Mouse (Mus musculus) lung, postnatal 4 days (tissue): ENCODE measurements around the gene Samm50.
A peak's percentile ranks its signal among the peaks of the same experiment; 100 is the strongest.

Experiments
- DNase-seq, 2 experiments: peaks; one replicate each; pipeline ENCODE4 v3.0.0; 2021

The Samm50 gene

GRCm38 (mm10) chr15:84212031-84212755 is 20.2 kb downstream of the Samm50 start:
- DNase-seq: peak; percentile 80 to 87

- DNase-seq: no peak
Measured at GRCm38 (mm10) chr15:84212756-84213105, 20.7 kb downstream of the Samm50 start.

GRCm38 (mm10) chr15:84213162-84213739 is 21.2 kb downstream of the Samm50 start:
- no peak for DNase-seq

- no peak for DNase-seq
Measured at GRCm38 (mm10) chr15:84214476-84214875, 22.4 kb downstream of the Samm50 start.

DNA sequence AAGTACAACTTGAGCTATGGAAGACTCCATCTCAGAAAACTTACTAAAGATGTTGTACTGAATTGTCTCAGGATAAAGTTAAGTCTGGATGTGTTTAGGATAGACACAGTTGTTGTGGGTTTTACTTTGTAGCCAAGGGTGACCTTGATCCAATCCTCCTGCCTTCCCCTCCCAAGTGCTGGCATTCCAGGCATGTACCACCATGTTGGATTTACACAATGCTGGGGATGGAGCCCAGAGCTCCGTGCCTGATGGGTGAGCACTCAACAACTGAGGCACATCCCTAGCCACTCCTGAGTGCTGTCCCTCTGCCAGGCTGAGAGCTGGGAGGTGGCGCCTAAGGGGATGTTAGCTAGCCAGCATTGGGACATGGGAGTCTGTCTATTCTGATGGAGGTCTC is 23.2 kb downstream of the Samm50 start:
- no peak for DNase-seq

GRCm38 (mm10) chr15:84216026-84216425 is 24.0 kb downstream of the Samm50 start:
- DNase-seq: no peak

DNA sequence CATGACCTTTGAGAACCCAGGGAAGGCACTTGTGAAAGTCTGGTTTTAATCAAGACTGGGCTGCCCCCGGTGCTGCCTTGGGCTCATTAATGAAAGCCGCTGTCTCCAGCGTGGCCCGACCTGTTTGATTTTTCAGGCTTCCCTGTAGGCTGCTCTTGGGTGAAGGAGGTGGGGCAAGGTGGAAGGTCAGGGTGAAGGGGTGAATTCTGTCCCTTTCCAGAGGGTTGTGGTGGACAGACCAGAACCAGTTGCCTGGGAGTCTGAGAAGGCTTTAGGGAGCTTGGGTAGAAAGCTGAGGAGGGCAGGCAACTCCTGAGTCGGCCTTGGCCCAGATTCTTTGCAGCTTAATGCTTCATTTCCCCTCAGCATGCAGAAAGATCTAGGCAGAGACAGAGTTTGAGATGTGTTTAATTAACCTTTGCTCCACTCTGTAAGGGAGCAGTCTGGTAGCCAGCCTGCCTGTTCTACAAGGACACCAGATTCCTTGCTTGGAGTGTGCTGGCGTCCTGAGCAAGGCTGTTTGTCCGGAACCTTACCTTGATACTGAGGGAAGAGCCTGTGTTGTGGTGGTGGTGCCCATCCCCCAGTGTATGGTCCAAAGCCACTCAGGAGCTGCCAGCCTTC is 24.5 kb downstream of the Samm50 start:
- DNase-seq: no peak

GRCm38 (mm10) chr15:84217969-84218782 is 26.1 kb downstream of the Samm50 start:
- DNase-seq: no peak

DNA sequence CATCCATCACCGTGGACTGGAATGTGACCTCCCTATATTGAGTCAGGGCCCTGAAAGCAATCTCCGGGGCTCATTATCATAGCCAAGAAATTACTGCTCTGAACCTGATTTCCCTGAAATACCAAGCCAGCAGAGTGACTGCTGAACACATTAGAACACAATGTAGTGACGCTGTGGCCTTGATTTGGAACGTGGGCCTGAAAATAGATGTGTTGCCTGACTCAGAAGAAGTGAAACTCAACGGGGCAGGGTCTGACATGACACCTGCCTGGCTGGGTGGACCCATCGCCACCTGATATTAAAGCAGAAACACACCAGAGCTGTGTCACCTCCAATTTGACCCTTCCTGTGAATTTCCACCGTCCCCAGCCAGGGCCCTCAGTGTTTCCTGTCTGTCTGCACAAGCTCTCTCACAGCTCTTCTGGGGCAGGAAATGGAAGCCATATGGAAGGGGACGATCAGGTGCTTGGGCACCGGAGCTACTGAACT is 26.8 kb downstream of the Samm50 start:
- DNase-seq: peak; percentile 41 to 63

DNA sequence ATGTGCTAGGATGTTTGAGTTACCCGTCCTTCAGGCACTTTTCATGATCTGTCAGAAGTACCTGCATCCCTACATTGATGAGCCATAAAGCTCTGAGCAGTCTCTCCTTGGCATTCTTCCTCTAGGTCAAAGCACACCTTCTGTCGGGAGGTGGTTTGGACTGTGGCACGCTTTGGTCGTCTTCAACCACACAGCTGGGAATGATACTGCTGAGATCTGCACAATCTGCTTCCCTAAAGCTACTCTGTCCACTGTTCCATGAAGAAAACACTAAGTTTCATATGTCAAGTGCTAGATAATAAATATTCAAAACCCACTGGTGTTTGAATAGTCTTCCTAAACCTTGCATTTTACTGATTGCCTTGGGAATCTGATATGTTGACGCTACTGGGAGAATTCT is 29.5 kb downstream of the Samm50 start:
- DNase-seq: no peak

- DNase-seq: no peak
Measured at GRCm38 (mm10) chr15:84223423-84223822, 31.4 kb downstream of the Samm50 start.

GRCm38 (mm10) chr15:84224779-84225178 is 32.7 kb downstream of the Samm50 start:
- DNase-seq: no peak

GRCm38 (mm10) chr15:84226918-84227317 is 34.9 kb downstream of the Samm50 start:
- DNase-seq: no peak

DNA sequence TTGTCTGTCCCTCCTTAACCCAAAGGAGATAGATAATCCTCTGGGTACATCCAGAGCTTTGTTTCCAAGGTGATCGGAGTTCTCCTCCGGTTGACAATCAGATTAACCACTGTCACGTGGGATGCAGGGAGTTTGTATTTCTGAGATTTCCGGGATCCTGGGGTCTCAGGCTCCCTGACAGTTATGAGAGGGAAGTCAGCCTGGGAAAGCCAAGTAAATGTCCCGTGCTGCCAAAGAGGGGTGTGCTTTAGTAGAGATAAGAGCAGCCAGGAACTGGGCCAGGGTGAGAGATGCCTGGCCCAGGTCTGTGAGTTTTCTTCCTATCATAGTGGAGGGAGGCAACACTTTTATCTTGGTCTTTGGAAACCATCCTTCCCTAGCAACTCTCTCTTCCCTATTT is 38.6 kb downstream of the Samm50 start:
- DNase-seq: no peak

DNA sequence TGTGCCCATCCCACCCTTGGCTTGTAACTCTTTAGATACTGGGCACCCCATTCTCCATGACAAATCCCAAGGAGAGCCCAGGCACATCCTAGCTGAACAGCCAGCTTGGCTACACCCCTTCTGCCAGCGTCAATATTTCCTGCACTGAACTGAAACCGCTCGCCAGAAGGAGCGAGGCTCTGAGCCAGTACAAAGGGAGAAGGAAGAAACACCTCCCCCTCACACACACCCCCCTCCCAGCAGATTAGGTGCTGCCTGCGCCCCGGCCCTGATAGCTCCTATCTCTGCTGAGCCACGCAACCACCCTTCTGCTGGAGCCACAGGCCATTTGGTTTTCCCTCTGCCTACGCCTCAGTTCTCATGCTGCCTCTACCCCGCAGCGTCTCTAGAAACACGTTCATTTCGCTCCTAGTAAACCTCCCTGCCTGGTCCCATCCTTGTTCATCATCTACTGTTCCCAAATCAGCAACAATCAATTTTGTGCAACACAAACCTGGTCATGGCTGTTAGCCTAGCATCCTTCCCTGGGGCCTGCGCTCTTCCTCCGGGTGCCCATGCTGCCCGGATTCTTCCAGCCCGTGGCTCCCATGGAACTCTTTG is 39.2 kb downstream of the Samm50 start:
- peak; percentile 60 to 64 for DNase-seq

DNA sequence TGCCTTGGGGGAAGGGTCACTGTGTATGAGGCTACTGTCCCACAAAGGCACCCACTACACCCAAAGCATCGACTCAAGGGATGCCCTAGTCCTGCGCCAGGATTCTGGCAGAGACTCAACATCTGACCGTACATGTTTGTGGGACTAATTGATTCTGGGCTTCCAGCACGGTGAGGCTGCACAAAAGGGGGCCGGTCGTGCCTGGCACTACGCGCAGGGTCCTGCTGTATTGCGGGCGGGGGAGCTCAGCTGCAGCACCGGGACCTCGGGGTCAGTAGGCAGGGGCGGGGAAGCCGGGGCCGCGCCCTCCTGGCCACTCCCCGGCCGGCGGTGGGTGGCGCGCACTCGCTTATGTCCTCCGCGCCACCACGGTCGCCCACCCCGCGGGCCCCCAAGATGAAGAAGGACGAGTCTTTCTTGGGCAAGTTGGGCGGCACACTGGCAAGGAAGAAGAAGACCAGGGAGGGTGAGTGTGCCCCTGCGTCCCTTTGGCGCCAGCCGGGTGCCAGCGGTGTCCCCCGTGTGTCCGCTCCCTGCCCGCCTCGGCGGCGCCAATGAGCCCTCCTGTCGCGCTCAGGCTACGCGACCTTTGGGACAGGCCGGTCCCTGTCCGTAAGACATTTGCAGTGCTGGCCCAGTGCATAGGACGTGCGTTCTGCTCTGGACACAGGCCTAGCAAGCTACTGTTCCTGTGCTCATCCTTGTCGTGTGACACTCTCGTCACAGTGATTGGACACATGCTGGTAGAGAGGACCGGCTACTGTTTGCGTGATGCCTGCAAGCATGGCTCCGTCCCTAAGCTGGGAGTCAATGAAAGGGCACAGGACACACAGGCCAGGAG is 39.9 kb downstream of the Samm50 start, which contains the start of gene Parvb:
Gene Parvb (plus strand): TSS at position 323 of the 841 bp plus-strand sequence.
- peak; percentile 72 to 79 for DNase-seq

DNA sequence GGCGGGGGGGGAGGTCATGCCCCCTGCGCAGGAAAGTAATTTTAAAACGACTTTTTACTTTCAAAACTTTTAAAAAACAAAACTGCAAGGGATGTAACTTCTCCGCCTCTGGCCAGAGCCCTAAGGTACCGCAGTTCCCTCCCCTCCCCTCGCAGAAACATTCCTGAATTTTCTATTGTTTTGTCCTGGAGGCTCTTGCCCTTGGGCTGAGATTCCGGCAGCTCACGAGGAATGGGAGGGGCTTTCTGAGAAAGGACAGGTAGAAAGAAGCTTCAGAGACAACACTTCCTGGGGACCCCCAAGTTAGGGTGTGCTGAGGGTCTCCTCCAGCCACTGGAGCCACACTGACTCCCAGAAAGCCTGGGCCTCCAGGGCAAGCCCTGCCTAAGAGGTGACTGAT is 40.6 kb downstream of the Samm50 start:
- DNase-seq: no peak

DNA sequence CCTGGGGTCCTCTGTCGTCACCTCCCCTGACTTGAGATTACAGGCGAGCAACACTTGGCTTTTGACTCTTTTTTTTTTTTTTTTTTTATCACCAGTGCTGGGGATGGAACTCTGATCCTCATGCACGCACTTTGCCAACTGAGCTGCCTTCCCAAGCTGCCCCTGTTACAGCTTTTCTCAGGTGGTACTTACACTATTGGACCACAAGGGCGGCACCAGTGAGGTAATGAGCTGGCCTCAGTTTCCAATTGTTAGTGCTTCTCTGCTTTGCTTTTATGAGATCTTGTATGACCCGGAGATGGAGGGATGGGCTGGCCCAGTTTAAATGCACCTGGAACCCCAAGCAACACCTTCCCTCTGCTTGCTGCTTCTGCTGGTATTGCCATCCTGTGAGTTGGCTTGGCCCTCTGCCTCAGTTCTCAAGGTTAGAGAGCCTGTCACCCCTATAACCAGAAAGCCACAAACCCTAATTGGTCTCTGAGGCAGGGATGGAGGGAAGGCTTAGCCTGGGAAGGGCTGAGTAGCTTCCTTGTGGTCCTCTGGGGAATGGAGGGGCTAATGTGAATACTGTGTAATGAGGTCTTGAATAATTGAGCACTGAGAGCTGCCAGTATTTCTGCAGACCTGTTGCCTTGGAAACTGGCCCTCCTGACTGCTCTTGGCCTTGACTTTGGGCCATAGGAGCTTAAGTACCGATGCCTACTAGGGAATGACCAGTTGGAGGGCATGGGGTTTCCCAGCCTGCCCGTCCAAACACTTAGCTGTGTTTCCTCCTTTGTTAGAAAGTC is 42.9 kb downstream of the Samm50 start:
- no peak for DNase-seq

DNA sequence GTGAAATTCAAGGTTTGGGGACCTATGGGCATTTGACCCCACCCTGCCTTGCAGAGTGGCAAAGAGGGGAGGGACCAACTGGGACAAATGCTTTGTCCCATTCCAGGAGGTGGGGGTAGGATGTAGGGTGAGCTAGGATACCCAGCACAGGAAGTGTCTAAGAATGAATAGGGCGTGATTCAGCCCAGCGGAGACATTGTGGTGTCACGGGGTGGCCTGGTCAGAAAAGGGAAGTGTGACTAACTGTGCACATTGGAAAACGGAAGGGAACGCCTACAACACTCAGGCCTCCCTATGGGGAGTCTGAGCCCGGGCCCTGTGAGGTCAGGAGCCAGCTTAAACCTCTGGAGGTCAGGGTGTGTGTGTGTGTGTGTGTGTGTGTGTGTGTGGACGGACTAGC is 43.6 kb downstream of the Samm50 start:
- peak; percentile 80 to 89 for DNase-seq

- no peak for DNase-seq
Measured at GRCm38 (mm10) chr15:84238552-84238951, 46.5 kb downstream of the Samm50 start.

DNA sequence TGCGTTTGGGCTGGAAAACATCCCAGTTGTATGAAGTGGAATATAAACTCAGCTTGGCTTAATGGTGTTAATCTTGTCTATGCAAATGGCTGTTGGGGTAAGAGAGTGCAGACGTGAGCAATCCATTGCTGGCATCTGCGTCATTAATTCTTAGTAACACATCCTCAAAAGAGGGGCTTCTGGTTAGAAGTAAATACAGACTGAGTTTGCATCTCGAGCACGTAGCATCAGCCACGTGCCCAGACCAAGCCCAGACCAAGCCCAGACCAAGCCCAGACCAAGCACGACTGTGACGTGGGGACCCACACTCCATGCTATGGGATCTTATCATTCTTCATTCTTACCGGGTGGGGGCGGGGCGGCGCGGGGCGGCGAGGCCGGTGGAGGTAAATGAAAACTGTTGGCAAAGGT is 47.0 kb downstream of the Samm50 start:
- no peak for DNase-seq
